Mouse (Mus musculus): ENCODE data around the gene AC161166.1.

DNA sequence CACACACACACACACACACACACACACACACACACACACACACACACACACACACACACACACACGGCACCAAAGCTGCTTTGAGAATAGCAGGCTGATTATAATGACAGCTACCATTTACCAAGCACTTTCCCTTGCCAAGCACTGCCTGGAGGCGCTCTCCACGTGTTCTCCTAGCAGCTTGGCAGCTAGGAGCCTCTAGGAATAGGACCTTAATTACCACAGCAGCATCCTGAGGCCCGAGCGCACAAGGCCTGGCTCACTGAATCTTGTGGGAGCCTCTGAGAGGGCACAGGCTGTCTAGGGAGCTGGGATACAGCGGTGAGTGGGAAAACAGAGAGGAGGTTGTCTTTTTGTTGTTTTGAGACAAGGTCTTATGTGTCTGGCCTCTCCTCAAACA, 5.4 kb upstream of the AC161166.1 start:
- TF ChIP-seq CTCF (IDR thresholded peaks at IDR 0.05; ENCODE audit: low read depth) (no peak), EP300 (IDR thresholded peaks at IDR 0.05; ENCODE audit: low read depth) (no peak)

All from liver, postnatal 0 days (tissue).